In the genomic region with DNA sequence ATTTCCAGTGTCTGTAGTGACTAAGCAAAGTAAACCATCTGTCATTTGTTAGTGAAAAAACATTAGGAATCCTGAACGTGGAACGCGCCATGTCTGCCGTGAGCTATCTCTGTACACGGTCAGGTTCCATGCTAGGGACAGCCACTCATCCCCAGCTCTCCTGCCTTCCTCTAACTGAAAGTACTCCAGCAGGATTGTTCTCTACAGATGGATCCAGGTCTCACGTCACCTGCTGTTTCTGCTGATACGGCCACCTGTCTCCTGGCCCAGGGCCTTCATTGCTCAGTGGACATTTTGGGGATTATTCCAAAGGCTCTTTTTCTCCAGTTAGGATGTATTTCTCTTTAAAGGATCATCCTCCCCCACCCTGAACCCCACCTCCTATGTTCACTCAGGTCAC, we compare ENCODE assay signal across 13 mouse cellular contexts.
DNase-seq lines count a peak whose midpoint lies in the region.
"Had no signal": no experiment of that assay in that cellular context is flagged by ENCODE, and none has a peak within 500 bp of the region (broad histone marks: within the 10 kb centered on the region; RNA-seq: fewer than 3 reads in every experiment).

No protein-coding gene starts in this region.

- DNase-seq in brain, adult 2 months (ENCODE audit: low read depth, low spot score) = peak; percentile 98
- DNase-seq in cerebellum, adult 11-12 months = peak; percentile 96
- peak; percentile 98 for DNase-seq in cerebellum, adult 9-10 months
- DNase-seq in cerebellum, postnatal 25 days = peak; percentile 91 to 92
- DNase-seq in right cerebral cortex, postnatal 10 days (ENCODE audit: low spot score in 2 of 2) = no peak
- DNase-seq in right cerebral cortex, adult 18-20 months = no peak
- DNase-seq in thymus, postnatal 25 days = no peak
- DNase-seq: adrenal gland, postnatal 14 days; forebrain, postnatal 0 days; gastrocnemius, postnatal 10 days; heart, adult 18-20 months; heart, postnatal 10 days; heart, postnatal 4 days had no signal

Comparison
In these comparisons a context has a peak if more than half of its experiments do, and no peak if none do; other contexts are left out.
1. DNase-seq: peak in brain, adult 2 months (single experiment), cerebellum, adult 11-12 months (single experiment), cerebellum, adult 9-10 months (single experiment) and cerebellum, postnatal 25 days (2 of 2); none in right cerebral cortex, postnatal 10 days (0 of 2), right cerebral cortex, adult 18-20 months (single experiment) and thymus, postnatal 25 days (single experiment).